Mouse (Mus musculus): ENCODE measurements around the gene Rpgr. TPM values are rescaled to one million over a fixed set of nuclear protein-coding genes. Genes with fewer than 3 reads are reported as not detected.

The Rpgr gene
- polyA plus RNA-seq, 1 experiment = 0.05 TPM

DNA sequence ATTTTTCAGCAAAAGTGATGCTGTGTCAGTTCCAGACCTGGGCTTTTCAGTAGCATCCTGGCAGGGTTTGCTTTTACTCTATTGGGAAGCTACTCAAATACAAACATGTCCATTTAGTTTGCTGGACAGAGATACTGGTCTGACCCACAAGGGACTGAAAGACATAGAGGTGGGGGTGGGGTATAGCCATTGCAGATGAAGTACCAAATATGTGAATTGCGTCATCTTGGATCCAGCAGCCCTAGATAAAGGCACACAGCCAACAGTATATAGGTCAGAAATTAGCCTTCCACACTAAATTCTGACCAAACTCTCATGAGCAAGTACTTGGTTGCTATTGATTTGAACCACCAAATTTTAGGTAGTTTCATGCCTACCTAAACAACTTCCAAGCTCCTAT, 114.0 kb downstream of the Rpgr start:
- TF ChIP-seq TAL1 (IDR thresholded peaks at IDR 0.05; ENCODE audit: low read length) = no peak
- TF ChIP-seq GATA1 (IDR thresholded peaks at IDR 0.05; ENCODE audit: low read length) = no peak
- Histone ChIP-seq H3K4me1 (ENCODE audit: control insufficient read depth) (no peaks in the 10 kb centered on the region), H3K4me3 (replicated peaks) (no peak overlapping the region), H3K9me3 (ENCODE audit: control insufficient read depth, low read length) (no peaks in the 10 kb centered on the region), H3K36me3 (ENCODE audit: control insufficient read depth) (no peaks in the 10 kb centered on the region), H3K27me3 (ENCODE audit: control insufficient read depth) (no peaks in the 10 kb centered on the region)

DNA sequence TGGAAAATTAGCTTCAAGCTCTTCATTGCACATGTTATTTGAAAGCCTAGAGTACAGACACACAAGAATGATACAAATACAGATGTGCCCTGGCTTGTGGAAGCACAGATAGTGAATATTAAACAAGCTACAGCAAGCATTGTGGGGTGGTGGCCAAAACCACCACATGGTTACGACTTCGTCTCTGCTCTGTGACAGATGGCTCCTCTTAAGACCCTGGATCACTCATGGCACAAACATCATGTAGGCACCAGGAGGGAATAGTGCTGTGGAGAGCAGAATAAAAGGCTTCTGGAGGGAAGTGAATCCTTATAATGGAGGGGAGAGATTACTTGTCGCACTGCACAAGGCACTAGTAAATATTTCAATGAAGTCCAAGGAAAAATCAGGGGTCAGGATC, 120.9 kb downstream of the Rpgr start:
- Histone ChIP-seq H3K36me3 (ENCODE audit: control insufficient read depth) (no peaks in the 10 kb centered on the region), H3K27me3 (ENCODE audit: control insufficient read depth) (no peaks in the 10 kb centered on the region), H3K4me3 (replicated peaks) (no peak overlapping the region), H3K9me3 (ENCODE audit: control insufficient read depth, low read length) (no peaks in the 10 kb centered on the region), H3K4me1 (ENCODE audit: control insufficient read depth) (no peaks in the 10 kb centered on the region)
- no peak for TF ChIP-seq TAL1 (IDR thresholded peaks at IDR 0.05; ENCODE audit: low read length)
- no peak for TF ChIP-seq GATA1 (IDR thresholded peaks at IDR 0.05; ENCODE audit: low read length)

DNA sequence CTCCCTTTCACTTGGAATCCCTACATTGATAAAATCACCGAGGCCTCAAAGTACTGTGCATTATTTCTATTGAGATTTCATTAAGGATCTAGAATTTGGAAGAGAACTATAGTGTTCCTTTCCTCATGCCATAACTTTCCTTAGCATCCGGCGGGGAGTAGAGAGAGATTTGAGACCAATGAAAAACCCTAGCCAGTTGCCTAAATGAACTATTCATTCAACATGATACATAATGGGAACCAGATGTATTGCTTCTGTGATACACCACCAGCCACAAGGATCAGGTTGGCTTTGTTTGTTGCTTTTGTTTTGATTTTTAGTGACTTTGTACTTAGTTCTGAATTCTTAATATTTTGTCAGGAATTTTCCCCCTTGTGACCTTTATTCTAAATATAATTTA, 136.3 kb downstream of the Rpgr start:
- H3K4me1 ChIP-seq (ENCODE audit: control insufficient read depth) = no peaks in the 10 kb centered on the region
- H3K4me3 ChIP-seq (replicated peaks) = no peak overlapping the region
- no peaks in the 10 kb centered on the region for H3K9me3 ChIP-seq (ENCODE audit: control insufficient read depth, low read length)
- no peaks in the 10 kb centered on the region for H3K36me3 ChIP-seq (ENCODE audit: control insufficient read depth)
- H3K27me3 ChIP-seq (ENCODE audit: control insufficient read depth) = no peaks in the 10 kb centered on the region
- TF ChIP-seq TAL1 (IDR thresholded peaks at IDR 0.05; ENCODE audit: low read length) = no peak
- no peak for TF ChIP-seq GATA1 (IDR thresholded peaks at IDR 0.05; ENCODE audit: low read length)

DNA sequence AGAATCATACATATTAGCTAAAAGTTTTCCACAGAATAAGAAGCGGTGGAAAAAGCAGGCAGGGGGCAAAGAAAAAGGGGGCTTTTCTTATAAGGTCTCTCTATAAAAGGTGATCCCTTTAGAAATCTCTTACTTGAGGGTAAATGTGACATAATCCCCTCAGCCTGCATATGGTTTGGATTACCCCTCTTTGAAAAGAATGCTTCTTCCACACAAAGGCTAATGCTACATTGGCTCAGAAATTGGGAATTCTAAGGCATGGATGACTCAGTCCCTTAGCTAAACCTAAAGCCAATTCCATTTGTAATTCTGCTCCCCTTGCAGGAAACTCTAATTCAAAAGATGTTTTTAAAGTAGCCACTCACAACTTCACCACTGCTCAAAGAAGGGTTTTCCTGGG, 136.7 kb downstream of the Rpgr start:
- no peak overlapping the region for H3K4me3 ChIP-seq (replicated peaks)
- TF ChIP-seq TAL1 (IDR thresholded peaks at IDR 0.05; ENCODE audit: low read length) = no peak
- no peak for TF ChIP-seq GATA1 (IDR thresholded peaks at IDR 0.05; ENCODE audit: low read length)
- H3K4me1 ChIP-seq (ENCODE audit: control insufficient read depth) = no peaks in the 10 kb centered on the region
- no peaks in the 10 kb centered on the region for H3K9me3 ChIP-seq (ENCODE audit: control insufficient read depth, low read length)
- no peaks in the 10 kb centered on the region for H3K27me3 ChIP-seq (ENCODE audit: control insufficient read depth)
- H3K36me3 ChIP-seq (ENCODE audit: control insufficient read depth) = no peaks in the 10 kb centered on the region

DNA sequence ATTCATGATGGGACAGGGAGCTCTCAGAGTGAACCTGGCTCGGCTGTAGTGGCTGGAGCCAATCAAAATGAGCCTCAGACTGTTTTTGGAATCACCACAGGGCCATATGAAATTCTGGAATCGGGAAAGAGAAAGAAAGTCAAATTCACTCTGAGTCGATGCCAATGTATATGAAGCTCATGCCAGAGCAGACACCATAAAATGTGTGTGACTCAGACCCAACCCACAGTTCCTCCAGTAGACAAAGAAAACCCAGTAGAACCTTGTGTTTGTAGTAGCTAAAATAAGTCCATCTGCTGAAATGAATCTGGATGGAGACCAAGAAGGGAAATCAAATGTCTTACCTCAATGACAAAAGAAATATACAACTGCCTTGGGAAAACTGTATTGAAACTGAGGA, 142.8 kb downstream of the Rpgr start:
- no peak for TF ChIP-seq GATA1 (IDR thresholded peaks at IDR 0.05; ENCODE audit: low read length)
- TF ChIP-seq TAL1 (IDR thresholded peaks at IDR 0.05; ENCODE audit: low read length) = no peak
- Histone ChIP-seq H3K9me3 (ENCODE audit: control insufficient read depth, low read length) (no peaks in the 10 kb centered on the region), H3K4me1 (ENCODE audit: control insufficient read depth) (no peaks in the 10 kb centered on the region), H3K27me3 (ENCODE audit: control insufficient read depth) (no peaks in the 10 kb centered on the region), H3K36me3 (ENCODE audit: control insufficient read depth) (no peaks in the 10 kb centered on the region), H3K4me3 (replicated peaks) (no peak overlapping the region)

DNA sequence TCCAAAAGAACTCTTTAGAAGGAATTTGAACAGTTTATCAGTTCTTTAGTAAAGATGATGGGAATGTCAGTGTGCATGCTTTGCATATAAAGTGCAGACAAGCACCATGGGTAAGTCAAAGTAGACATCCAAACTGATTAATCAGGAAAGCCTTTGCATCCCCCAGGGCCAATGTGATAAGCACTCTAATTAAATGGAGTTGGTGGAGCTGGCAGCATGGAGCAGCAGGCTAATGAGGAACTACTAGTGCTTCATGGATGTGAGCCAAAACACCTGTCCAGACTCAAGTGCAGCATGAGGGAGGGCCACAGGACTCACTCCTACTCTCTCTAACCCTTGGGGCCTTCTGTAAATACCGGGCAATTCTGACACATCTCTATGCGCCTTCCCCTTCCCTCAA, 145.2 kb downstream of the Rpgr start:
- Histone ChIP-seq H3K4me1 (ENCODE audit: control insufficient read depth) (no peaks in the 10 kb centered on the region), H3K9me3 (ENCODE audit: control insufficient read depth, low read length) (no peaks in the 10 kb centered on the region), H3K27me3 (ENCODE audit: control insufficient read depth) (no peaks in the 10 kb centered on the region), H3K36me3 (ENCODE audit: control insufficient read depth) (no peaks in the 10 kb centered on the region), H3K4me3 (replicated peaks) (no peak overlapping the region)
- no peak for TF ChIP-seq GATA1 (IDR thresholded peaks at IDR 0.05; ENCODE audit: low read length)
- no peak for TF ChIP-seq TAL1 (IDR thresholded peaks at IDR 0.05; ENCODE audit: low read length)

DNA sequence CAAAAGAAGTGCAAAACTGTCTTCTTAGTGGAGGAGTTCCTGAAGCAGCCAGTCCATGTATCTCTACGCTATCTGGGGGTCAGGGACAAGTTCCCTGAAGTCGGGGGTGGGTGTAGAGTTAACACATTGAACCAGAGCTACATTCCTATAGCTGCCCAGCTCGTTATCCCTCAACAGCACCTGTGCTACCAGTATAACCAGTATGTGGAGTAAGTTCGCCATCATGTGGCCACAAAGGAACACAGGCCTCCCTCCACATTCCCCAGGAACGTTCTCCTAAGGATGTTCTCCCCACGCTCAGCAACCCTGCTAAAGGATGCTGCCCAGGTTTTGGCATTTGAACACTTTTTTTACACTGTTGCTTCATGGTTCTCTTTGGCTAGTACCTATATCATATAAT, 146.0 kb downstream of the Rpgr start:
- no peaks in the 10 kb centered on the region for H3K4me1 ChIP-seq (ENCODE audit: control insufficient read depth)
- H3K27me3 ChIP-seq (ENCODE audit: control insufficient read depth) = no peaks in the 10 kb centered on the region
- H3K36me3 ChIP-seq (ENCODE audit: control insufficient read depth) = no peaks in the 10 kb centered on the region
- H3K9me3 ChIP-seq (ENCODE audit: control insufficient read depth, low read length) = no peaks in the 10 kb centered on the region
- TF ChIP-seq TAL1 (IDR thresholded peaks at IDR 0.05; ENCODE audit: low read length) (no peak), GATA1 (IDR thresholded peaks at IDR 0.05; ENCODE audit: low read length) (no peak)
- H3K4me3 ChIP-seq (replicated peaks) = no peak overlapping the region

DNA sequence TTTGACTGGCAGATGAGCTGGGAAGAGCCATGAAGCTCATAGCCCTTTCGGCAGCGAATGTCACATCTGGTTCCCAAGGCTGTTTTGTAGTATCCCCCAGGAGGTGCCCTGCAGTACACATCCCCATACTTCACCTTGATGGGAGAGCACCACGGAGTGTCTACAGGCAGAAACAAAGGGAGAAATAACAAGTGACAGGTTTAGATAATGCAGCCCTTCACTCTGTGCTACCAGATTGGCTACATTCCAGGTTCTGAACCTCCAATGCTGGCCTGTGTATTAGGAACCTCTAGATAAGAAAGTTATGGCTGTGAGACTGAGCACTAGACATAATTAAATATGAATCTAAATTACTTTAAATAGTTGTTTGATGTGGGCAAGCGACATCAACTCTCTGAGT, 147.3 kb downstream of the Rpgr start:
- Histone ChIP-seq H3K27me3 (ENCODE audit: control insufficient read depth) (no peaks in the 10 kb centered on the region), H3K4me1 (ENCODE audit: control insufficient read depth) (no peaks in the 10 kb centered on the region), H3K9me3 (ENCODE audit: control insufficient read depth, low read length) (no peaks in the 10 kb centered on the region), H3K4me3 (replicated peaks) (no peak overlapping the region), H3K36me3 (ENCODE audit: control insufficient read depth) (no peaks in the 10 kb centered on the region)
- no peak for TF ChIP-seq GATA1 (IDR thresholded peaks at IDR 0.05; ENCODE audit: low read length)
- TF ChIP-seq TAL1 (IDR thresholded peaks at IDR 0.05; ENCODE audit: low read length) = no peak

DNA sequence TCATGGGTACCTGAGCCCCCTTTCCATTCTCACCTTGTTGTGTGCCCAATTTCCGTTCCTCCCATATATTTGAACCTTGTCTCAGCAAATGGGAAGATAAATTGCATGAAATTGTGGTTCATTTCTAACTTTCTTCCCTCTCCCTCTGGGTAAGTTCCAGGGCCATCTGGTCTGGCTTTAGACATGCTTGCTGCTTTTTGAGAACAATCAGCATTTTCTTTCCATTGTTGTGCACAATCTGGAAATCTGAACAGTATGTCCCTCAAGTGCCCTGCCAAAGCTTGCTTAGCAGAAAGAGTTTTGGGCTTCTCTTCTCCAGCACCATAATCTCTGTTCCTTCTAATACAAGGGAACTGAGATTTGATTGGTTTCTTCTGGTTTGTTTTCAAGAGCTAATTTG, 152.9 kb downstream of the Rpgr start:
- TF ChIP-seq GATA1 (IDR thresholded peaks at IDR 0.05; ENCODE audit: low read length) = no peak
- no peak for TF ChIP-seq TAL1 (IDR thresholded peaks at IDR 0.05; ENCODE audit: low read length)

DNA sequence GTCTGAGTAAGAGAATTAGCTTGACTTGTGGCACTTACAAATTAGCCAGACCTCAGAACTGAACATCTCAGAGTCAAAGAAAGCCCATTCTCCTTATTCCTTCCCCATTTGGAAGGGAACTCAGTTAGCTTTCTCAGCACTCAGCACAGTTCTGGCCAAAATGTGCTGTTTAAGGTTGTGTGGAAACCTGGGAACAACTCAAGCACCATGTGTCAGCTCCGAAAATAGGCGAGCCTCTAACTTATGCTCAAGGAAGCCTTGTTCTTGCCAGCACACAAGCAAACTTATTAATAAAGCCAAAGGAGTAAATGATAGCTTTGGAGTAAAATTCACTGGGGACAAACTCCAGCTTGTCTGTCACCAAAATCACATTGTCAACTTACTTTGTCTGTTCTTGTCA, 153.4 kb downstream of the Rpgr start:
- H3K27me3 ChIP-seq (ENCODE audit: control insufficient read depth) = no peaks in the 10 kb centered on the region
- H3K4me1 ChIP-seq (ENCODE audit: control insufficient read depth) = no peaks in the 10 kb centered on the region
- H3K36me3 ChIP-seq (ENCODE audit: control insufficient read depth) = no peaks in the 10 kb centered on the region
- no peaks in the 10 kb centered on the region for H3K9me3 ChIP-seq (ENCODE audit: control insufficient read depth, low read length)
- H3K4me3 ChIP-seq (replicated peaks) = no peak overlapping the region
- no peak for TF ChIP-seq TAL1 (IDR thresholded peaks at IDR 0.05; ENCODE audit: low read length)
- TF ChIP-seq GATA1 (IDR thresholded peaks at IDR 0.05; ENCODE audit: low read length) = no peak

More for the DNA sequence above, 152.9 kb downstream of the Rpgr start:
- H3K4me3 ChIP-seq (replicated peaks) = no peak overlapping the region
- no peaks in the 10 kb centered on the region for H3K27me3 ChIP-seq (ENCODE audit: control insufficient read depth)
- no peaks in the 10 kb centered on the region for H3K36me3 ChIP-seq (ENCODE audit: control insufficient read depth)
- no peaks in the 10 kb centered on the region for H3K9me3 ChIP-seq (ENCODE audit: control insufficient read depth, low read length)
- H3K4me1 ChIP-seq (ENCODE audit: control insufficient read depth) = no peaks in the 10 kb centered on the region

Data from erythroblast, embryonic 14.5 days (primary cell).